Mouse (Mus musculus): ENCODE data around the gene Rab31. TPM values are rescaled to one million over a fixed set of nuclear protein-coding genes. Genes with fewer than 3 reads are reported as not detected.

The Rab31 gene
- polyA plus RNA-seq, 2 experiments = 2.7 to 5.0 TPM

GRCm38 (mm10) chr17:65796056-65796455 lies 23.5 kb upstream of the Rab31 start:
- WGBS (ENCODE audit: insufficient replicate concordance) = 81% methylated on average over 7 of the region's 7 CpGs

GRCm38 (mm10) chr17:65794096-65794850 lies 21.7 kb upstream of the Rab31 start:
- DNase-seq (ENCODE audit: low read depth in 3 of 3, low spot score in 3 of 3) (no peak), ATAC-seq (ENCODE audit: insufficient read depth) (no peak)
- TF ChIP-seq EP300 (IDR thresholded peaks at IDR 0.05; ENCODE audit: low read depth) (no peak), CTCF (IDR thresholded peaks at IDR 0.05; ENCODE audit: low read depth) (no peak)
- WGBS (ENCODE audit: insufficient replicate concordance) = 81% methylated on average over 13 of the region's 13 CpGs
- H3K9ac ChIP-seq (replicated peaks) = no peak overlapping the region
- no peak overlapping the region for H3K27ac ChIP-seq
- no peaks in the 10 kb centered on the region for H3K36me3 ChIP-seq (replicated peaks; ENCODE audit: control insufficient read depth, insufficient read depth, low read depth)
- H3K4me2 ChIP-seq (ENCODE audit: low read depth) = no peak overlapping the region
- H3K4me3 ChIP-seq (ENCODE audit: insufficient read depth in 1 of 2, low read depth in 2 of 2, low read length in 2 of 2) = no peak overlapping the region
- H3K27me3 ChIP-seq (ENCODE audit: control insufficient read depth, insufficient read depth, low read length) = no peaks in the 10 kb centered on the region
- no peaks in the 10 kb centered on the region for H3K9me3 ChIP-seq (ENCODE audit: control insufficient read depth, low read length)
- peaks cover 0 to 6% of the 10 kb centered on the region in 2 experiments; a peak in 2 of 4 replicates for H3K4me1 ChIP-seq (replicated peaks; ENCODE audit: control insufficient read depth in 2 of 2, insufficient read depth in 2 of 2, low read length in 1 of 2)

More at GRCm38 (mm10) chr17:65796056-65796455, 23.5 kb upstream of the Rab31 start:
- ATAC-seq (ENCODE audit: insufficient read depth) = no peak
- no peaks in the 10 kb centered on the region for H3K36me3 ChIP-seq (replicated peaks; ENCODE audit: control insufficient read depth, insufficient read depth, low read depth)
- H3K9ac ChIP-seq (replicated peaks) = no peak overlapping the region
- no peak overlapping the region for H3K4me2 ChIP-seq (ENCODE audit: low read depth)
- H3K9me3 ChIP-seq (ENCODE audit: control insufficient read depth, low read length) = no peaks in the 10 kb centered on the region
- no peak overlapping the region for H3K27ac ChIP-seq
- no peaks in the 10 kb centered on the region for H3K27me3 ChIP-seq (ENCODE audit: control insufficient read depth, insufficient read depth, low read length)
- H3K4me3 ChIP-seq (ENCODE audit: insufficient read depth in 1 of 2, low read depth in 2 of 2, low read length in 2 of 2) = no peak overlapping the region
- TF ChIP-seq EP300 (IDR thresholded peaks at IDR 0.05; ENCODE audit: low read depth) (no peak), CTCF (IDR thresholded peaks at IDR 0.05; ENCODE audit: low read depth) (no peak)
- H3K4me1 ChIP-seq (replicated peaks; ENCODE audit: control insufficient read depth in 2 of 2, insufficient read depth in 2 of 2, low read length in 1 of 2) = peaks cover 0 to 10% of the 10 kb centered on the region in 2 experiments; a peak in 2 of 4 replicates
- DNase-seq (ENCODE audit: low read depth in 3 of 3, low spot score in 3 of 3) = no peak

GRCm38 (mm10) chr17:65793307-65793930 lies 20.9 kb upstream of the Rab31 start:
- no peaks in the 10 kb centered on the region for H3K36me3 ChIP-seq (replicated peaks; ENCODE audit: control insufficient read depth, insufficient read depth, low read depth)
- DNase-seq (ENCODE audit: low read depth in 3 of 3, low spot score in 3 of 3) (no peak), ATAC-seq (ENCODE audit: insufficient read depth) (no peak)
- 84% methylated on average over 12 of the region's 12 CpGs for WGBS (ENCODE audit: insufficient replicate concordance)
- no peaks in the 10 kb centered on the region for H3K9me3 ChIP-seq (ENCODE audit: control insufficient read depth, low read length)
- H3K27me3 ChIP-seq (ENCODE audit: control insufficient read depth, insufficient read depth, low read length) = no peaks in the 10 kb centered on the region
- peaks cover 0 to 4% of the 10 kb centered on the region in 2 experiments; a peak in 1 of 4 replicates for H3K4me1 ChIP-seq (replicated peaks; ENCODE audit: control insufficient read depth in 2 of 2, insufficient read depth in 2 of 2, low read length in 1 of 2)
- no peak overlapping the region for H3K27ac ChIP-seq
- no peak overlapping the region for H3K4me3 ChIP-seq (ENCODE audit: insufficient read depth in 1 of 2, low read depth in 2 of 2, low read length in 2 of 2)
- no peak overlapping the region for H3K9ac ChIP-seq (replicated peaks)
- TF ChIP-seq CTCF (IDR thresholded peaks at IDR 0.05; ENCODE audit: low read depth) (no peak), EP300 (IDR thresholded peaks at IDR 0.05; ENCODE audit: low read depth) (no peak)
- H3K4me2 ChIP-seq (ENCODE audit: low read depth) = no peak overlapping the region

GRCm38 (mm10) chr17:65791161-65791560 lies 18.6 kb upstream of the Rab31 start:
- ATAC-seq (ENCODE audit: insufficient read depth) = no peak

GRCm38 (mm10) chr17:65789576-65789975 lies 17.0 kb upstream of the Rab31 start:
- H3K27me3 ChIP-seq (ENCODE audit: control insufficient read depth, insufficient read depth, low read length) = no peaks in the 10 kb centered on the region

More at GRCm38 (mm10) chr17:65791161-65791560, 18.6 kb upstream of the Rab31 start:
- no peak overlapping the region for H3K4me3 ChIP-seq (ENCODE audit: insufficient read depth in 1 of 2, low read depth in 2 of 2, low read length in 2 of 2)
- no peaks in the 10 kb centered on the region for H3K9me3 ChIP-seq (ENCODE audit: control insufficient read depth, low read length)
- peaks cover 0 to 8% of the 10 kb centered on the region in 2 experiments; a peak in 2 of 4 replicates for H3K4me1 ChIP-seq (replicated peaks; ENCODE audit: control insufficient read depth in 2 of 2, insufficient read depth in 2 of 2, low read length in 1 of 2)
- H3K9ac ChIP-seq (replicated peaks) = no peak overlapping the region
- H3K4me2 ChIP-seq (ENCODE audit: low read depth) = no peak overlapping the region
- no peak for DNase-seq (ENCODE audit: low read depth in 3 of 3, low spot score in 3 of 3)
- no peaks in the 10 kb centered on the region for H3K36me3 ChIP-seq (replicated peaks; ENCODE audit: control insufficient read depth, insufficient read depth, low read depth)
- no peaks in the 10 kb centered on the region for H3K27me3 ChIP-seq (ENCODE audit: control insufficient read depth, insufficient read depth, low read length)
- TF ChIP-seq EP300 (IDR thresholded peaks at IDR 0.05; ENCODE audit: low read depth) (no peak), CTCF (IDR thresholded peaks at IDR 0.05; ENCODE audit: low read depth) (no peak)
- H3K27ac ChIP-seq = no peak overlapping the region
- 78% methylated on average over 2 of the region's 2 CpGs for WGBS (ENCODE audit: insufficient replicate concordance)

More at GRCm38 (mm10) chr17:65789576-65789975, 17.0 kb upstream of the Rab31 start:
- H3K4me3 ChIP-seq (ENCODE audit: insufficient read depth in 1 of 2, low read depth in 2 of 2, low read length in 2 of 2) = no peak overlapping the region
- TF ChIP-seq EP300 (IDR thresholded peaks at IDR 0.05; ENCODE audit: low read depth) (no peak), CTCF (IDR thresholded peaks at IDR 0.05; ENCODE audit: low read depth) (no peak)
- no peaks in the 10 kb centered on the region for H3K36me3 ChIP-seq (replicated peaks; ENCODE audit: control insufficient read depth, insufficient read depth, low read depth)
- no peak overlapping the region for H3K27ac ChIP-seq
- H3K9me3 ChIP-seq (ENCODE audit: control insufficient read depth, low read length) = no peaks in the 10 kb centered on the region
- ATAC-seq (ENCODE audit: insufficient read depth) (no peak), DNase-seq (ENCODE audit: low read depth in 3 of 3, low spot score in 3 of 3) (no peak)
- no peak overlapping the region for H3K9ac ChIP-seq (replicated peaks)
- 67% methylated on average over 6 of the region's 6 CpGs for WGBS (ENCODE audit: insufficient replicate concordance)
- H3K4me1 ChIP-seq (replicated peaks; ENCODE audit: control insufficient read depth in 2 of 2, insufficient read depth in 2 of 2, low read length in 1 of 2) = peaks cover under 1 to 16% of the 10 kb centered on the region in 2 experiments; a peak in 3 of 4 replicates
- no peak overlapping the region for H3K4me2 ChIP-seq (ENCODE audit: low read depth)
